Mouse (Mus musculus) testis, adult 2 months (tissue): ENCODE data around the gene Zfp281.

Source experiments
- CTCF ChIP-seq: fragments of 200-500 bp; IDR thresholded peaks from 2 replicates; pipeline ENCODE4 v1.5.1; 2012; ENCODE audit warnings: low read depth, mild to moderate bottlenecking, inconsistent platforms, low read length, moderate library complexity; ENCODE audit not compliant: control insufficient read depth, insufficient read depth, insufficient replicate concordance
- POLR2A ChIP-seq: fragments of 200-500 bp; IDR thresholded peaks from 2 replicates; pipeline ENCODE4 v1.6.1; 2012; ENCODE audit warnings: low read depth, mild to moderate bottlenecking, inconsistent platforms, low read length, moderate library complexity; ENCODE audit not compliant: control insufficient read depth

DNA sequence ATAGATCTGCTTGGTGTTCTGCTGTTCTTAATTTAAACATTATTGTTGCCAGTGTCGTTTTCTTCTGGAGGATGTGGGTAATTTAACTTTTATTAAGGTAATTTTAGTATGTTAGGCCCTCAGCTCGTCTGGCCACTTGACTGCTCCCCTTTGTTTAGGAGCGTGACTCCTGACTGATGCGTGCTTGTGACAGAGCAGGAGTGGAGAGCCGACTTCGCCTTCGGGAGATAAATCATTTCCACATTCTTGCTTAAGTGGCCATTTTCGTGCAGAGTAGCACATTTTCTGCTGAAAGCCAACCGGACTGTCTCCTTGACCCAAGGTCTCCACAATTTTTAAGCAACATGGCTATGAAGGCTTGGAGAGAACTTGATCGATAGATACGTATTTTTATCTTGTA is 29.7 kb downstream of the Zfp281 start:
- TF ChIP-seq CTCF (no peak), POLR2A (no peak)
